Mouse (Mus musculus) regulatory T cell (primary cell): ENCODE data around the gene Gm853.

Source experiments
- in situ Hi-C: fragments of 300-600 bp; cut with MboI, MseI; formaldehyde crosslinking; loops from one replicate; pipeline ENCODE4 v1.15.1; 2025; ENCODE audit warnings: high pct_unique_total_duplicates

Gm853 gene

DNA sequence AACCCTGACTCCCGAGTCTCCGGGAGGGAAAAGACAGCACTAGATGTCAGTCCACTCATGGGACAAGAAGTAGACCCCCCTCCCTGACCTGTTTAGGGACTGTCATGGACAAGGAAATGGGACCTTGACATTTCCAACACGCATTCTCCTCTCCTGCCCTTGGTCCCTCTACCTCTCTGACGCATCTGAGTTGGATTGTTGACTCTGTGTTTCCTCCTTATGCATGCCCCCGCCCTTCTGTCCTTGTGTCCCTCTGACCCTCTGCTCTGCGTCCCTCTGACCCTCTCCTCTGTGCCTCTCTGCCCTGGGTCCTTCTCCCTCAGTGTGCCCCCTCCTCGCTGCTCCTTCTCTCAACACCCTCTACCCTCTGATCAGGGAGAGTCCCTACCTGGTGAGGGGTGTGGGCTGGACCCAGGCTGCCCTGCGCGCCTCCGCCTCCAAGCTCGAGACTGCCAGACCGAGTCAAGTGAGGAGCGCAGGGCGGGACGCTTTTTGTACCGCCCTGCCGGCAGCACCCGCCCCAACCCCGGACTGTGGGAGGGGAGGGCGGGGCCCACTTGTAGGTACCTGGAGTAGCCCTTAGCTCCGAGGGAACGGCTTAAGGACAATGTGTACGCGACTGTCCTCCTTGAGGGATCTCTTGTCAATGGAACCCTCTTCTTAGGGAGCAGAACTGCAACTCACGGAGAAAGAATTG is 47.7 kb downstream of the Gm853 start:
- in situ Hi-C loops: no loop called here

DNA sequence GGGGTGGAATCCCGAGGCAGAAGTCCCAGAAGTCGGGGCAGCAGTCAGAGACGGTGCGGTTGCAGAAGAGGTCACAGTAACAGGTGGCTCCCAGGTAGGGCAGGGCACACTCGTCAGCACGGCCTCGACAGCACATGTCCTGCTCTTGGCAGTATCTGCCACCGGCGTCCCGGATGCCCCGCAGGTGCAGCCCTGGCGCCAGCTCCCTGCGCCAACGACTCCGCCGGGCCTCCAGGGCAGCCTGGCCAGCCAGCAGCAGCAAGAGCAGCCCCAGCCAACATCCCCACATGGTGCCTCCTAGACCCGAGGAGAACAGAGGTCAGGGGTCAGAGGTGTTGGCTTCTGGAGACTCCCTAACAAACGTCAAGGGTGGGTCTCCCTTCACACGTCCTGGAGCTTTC is 48.3 kb downstream of the Gm853 start:
- in situ Hi-C loops: no loop called here

DNA sequence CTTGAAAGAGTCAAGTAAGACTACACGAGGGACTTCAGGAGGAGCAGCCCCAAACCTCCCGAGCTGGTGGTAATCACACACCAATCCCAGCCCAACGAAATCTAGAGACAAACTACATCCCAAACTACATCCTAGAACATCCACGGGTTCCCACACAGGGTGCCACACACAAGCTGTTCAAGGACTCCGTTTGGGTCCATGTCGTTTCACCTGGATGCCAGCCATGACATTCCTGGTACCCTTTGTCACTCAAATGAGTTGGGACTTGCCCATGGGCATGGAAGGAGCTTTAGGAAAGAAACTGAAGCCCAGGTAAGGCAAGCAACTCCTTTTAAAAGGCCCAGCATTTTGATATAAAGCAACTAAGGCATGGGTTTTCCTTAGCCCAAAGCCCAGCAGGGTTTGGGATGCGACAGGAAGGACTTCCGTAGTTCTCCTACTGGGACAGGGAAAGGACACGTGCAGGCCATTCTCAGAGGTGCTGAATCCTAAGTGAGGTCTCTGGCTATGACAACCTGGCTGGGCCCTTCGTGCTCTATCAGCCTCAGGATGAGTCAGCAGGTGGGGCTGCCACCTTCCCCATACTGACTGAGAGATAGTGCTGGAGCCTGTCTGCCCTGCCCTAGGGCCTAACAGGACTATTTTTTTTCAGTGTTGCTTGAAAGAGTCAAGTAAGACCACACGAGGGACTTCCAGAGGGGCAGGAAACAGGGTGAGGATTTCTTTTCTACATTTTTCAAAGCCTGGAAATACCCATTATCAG is 49.0 kb downstream of the Gm853 start:
- in situ Hi-C loops: no loop called here

DNA sequence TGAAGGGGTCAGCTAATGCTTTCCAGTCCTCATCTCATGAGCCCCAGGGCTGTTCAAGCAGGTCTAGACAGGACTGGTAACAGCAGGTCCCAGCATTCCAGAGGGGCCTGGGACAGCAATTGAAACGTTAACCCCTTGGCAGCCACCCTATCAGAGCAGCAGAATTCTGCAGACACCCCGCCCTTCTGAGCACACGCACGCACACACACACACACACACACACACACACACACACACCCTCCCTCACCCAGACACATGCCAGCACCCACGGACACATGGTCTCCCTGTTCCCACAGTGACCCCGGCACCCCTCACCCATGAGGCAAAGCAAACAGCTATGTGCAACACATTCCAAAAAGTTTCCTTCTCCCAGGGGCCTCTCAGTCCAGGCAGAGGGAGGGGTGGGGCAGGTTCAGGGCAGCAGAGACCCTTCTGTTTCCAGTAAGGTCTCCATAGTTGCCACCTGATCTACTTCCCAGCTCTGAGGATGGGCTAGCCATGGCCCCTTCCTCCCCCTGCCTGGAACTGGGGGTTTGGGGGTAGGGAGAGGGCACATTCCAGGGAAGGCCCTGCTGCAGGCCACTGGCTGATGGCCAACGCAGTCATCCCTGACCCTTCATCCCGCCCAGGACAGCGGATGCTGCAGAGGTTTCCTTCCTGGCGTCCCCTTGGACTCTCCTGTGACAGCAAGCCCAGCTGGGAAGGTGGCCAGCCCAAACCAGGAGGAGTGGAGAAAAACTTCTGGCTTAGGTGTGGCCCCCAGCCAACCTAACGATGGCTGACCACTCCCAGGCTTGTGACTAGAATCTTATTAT is 50.0 kb downstream of the Gm853 start:
- in situ Hi-C loops: no loop called here

DNA sequence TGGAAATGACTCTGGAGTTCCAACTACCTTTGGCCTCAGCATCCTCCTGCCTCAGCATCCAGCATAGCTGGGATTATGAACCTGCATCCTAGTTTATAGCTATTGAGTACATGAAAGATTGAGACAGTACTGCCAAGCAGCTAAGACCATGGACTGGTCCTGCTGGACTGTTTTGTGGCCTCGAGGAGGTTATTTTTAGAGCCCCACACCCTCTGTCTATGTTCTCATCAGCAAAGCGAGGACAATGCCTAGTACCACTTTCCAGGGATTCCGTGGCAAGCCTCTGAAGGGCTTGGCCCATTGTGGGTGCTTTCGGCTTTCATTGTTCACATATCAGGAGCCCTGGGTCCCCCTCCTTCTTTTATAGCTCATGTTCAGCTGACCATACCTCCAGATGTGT is 51.8 kb downstream of the Gm853 start:
- in situ Hi-C loops: no loop called here

DNA sequence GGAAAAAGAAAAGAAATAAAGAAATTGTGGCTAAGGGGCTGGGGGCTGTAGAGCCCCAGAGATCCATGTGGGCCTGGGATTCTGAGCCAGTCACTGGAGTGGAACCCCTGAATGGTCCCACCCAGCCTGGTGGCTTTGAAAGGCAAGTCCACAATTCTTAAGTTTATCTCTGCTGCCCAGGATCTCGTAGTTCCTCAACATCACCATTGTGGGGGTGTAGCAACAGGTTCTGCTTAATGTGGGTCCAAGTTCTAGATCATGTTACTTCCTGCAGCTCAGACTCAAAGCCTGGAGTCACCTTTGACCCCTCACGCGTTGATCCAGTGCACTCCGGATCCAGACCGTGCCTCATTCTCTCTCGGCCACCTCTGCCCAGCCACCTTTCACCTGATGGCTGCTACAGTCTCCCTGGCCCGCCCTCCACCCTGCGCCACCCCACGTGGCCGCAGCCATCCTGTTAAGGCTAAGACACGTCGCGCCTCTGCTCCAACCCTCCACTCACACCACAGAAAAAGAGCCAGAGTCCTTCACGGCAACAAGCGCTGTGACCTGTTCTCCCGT is 52.7 kb downstream of the Gm853 start:
- in situ Hi-C loops: no loop called here

DNA sequence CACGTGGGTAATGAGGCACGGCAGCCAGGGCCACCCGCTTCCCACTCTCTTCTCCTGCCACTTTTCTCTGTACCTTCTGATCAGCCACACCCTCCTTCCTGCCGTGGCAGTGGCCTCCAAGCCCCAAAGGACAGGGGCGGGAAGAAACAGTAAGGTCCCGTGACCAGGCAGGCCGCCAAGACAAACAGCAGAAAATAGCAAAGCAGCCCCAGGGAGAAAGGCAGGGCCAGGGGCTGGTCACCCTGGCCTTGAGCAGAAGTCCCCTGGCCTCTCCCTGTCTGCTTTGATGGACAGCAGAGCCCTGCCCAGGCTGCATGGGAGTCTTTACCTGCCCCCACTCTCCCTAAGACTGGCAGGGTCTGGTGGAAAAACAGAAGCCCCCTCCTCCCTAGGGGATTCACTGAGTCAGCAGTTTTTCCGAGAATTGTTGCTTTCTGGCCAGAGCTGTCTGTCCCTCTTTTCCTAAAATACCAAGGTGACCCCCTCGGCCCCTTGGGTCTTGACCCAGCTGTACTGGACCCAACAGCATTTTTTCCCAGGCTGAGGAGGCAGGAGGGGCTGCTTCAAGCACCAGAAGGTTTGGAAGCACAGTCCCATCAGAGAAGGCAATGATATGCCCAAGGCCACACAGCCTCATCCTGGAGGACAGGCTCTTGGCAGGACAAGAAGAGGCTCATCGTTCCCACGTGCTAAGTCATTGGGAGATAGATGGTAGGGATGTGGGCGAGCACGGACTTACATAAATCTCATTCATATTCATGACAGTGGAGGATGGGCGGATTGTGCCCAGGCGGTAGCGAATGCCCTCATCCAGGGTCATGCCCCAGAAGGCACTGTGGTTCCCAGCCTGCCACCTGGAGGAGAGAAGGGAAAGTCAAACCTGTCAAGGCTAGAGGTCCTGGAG is 53.7 kb downstream of the Gm853 start:
- in situ Hi-C loops: no loop called here

DNA sequence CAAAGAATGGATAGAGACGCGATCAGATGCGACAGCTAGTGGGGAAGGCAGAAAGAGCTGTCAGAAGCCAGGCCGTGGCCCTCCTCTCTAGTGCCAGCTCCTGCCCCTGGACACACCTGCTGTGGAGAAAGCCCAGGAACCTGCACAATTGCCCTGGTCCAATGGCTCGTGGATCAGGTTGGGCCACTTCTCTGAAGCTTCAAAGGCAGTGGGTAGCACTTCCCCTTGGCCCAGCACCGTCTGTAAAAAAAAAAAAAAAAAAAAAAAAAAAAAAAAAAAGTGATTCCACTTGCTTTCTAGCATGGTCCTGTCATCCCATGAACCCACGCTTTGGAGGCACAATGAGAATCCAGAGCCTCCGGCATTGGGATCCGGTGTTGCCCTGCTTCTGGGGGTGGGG is 54.4 kb downstream of the Gm853 start:
- in situ Hi-C loops: no loop called here

DNA sequence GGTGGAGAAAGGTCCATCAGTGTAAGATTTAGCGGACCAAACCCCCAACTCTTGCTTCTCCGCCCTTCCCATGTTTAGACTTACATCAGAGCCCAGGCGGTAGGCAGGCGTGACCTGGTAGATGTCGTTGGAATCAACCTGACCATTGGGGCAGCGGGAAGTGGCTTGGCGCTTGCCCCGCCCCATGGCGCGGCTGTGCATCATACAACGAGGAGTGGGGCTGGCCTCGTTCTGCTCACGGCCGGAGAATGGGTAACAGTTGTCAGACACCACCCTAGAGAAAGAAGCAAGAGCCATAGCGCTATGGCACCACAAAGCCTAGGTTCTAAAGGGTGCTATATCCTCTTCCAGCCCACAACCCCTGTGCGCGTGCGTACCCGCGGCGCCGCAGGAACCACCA is 54.9 kb downstream of the Gm853 start:
- in situ Hi-C loops: no loop called here

DNA sequence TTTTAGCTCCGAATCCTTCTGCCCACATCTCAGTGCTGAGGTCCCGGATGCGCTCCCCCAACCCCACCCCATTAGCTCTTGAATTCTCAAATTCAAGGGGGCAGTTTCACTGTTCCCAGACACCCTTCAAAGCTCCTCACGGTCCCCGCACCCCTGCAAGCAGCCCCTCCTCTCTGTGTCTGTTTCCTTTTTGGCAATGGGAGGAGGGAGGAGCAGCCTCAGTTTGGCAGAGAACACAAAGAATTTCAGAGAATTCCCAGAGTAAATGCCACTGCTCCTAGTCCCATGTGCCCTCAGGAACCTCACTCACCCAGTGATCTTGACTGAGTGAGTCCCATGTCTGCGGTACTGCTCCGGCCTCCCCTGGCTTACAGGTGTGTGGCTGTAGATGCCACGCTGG is 55.6 kb downstream of the Gm853 start:
- in situ Hi-C loops: no loop called here

DNA sequence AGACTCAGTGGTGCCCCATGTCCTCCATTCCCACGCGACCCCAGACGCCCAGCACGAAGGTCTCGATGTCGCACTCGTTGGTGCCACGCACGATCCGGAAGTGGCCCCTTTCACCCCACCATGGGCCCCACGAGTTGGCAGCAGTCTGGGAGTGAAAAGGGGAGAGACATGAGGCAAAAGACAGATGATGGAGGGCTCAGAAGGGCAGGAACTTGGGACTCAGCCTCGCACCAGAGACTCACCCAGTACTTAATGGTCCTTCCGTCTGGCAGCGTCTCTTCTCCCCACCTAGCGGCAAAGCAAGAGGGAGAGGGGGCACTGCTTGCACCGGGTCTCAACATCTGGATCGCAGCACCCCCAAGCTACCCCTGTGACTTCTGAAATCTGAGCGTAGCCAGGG is 56.1 kb downstream of the Gm853 start:
- in situ Hi-C loops: no loop called here

DNA sequence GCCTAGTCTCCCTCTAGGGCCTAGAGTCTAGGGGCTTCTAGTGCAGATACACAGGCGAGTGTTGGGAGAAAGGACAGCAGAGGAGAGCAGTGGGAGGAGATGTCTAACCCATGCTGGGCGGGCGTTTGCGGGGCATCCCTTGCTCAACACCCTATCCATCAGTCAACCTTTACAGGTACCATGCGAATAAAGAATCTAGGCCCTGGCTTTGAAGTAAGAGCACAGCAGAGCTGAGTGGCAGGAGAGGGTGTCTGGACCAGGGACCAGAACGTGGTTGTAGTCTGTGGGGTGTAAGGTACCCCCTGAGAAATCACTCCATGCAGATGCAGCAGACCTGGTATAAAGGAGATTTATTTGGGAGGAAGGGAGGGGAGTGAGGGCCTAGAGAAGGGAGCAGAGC is 58.1 kb downstream of the Gm853 start:
- in situ Hi-C loops: no loop called here

DNA sequence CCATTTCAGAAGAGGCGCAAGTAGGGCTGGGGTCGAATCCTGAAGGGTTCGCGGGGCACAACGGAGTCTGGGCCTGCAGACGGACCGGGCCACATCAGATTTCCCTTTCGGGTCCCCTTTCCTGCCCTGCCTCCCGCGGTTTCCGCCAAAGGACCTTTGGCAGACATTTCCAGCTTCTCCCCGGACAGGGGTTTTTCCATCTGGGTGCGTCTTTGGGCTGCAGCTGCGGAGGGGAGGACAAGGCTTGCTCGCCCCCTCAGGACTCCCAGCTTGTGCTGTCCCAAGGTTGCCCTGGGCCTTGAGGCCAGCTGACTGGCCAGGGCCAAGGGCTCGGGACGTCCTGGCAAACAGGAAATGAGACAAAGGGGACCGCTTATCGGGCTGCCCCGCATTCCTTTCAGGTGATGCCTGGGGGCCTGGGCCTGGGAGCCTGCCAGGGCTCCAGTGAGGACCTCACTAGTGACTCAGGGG is 58.8 kb downstream of the Gm853 start:
- in situ Hi-C loops: no loop called here

DNA sequence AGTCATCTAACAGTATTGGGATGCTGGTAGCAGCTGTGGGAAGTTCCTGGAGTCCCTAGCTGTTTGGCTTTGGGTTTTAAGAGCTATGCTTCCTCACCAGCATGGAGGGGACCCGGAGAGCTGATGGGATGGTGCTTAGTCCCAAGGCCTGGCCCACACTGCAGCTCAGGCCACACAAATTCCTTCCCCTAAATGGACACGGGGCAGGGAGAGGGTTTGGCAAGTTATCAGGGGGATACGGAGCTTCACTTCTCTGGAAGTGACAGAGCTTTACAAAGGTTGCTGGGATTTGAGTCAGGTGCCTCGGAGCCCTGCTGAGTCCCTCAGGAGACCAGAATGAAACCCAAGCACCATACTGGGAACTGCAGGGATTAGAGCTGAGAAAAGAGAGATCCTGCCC is 60.9 kb downstream of the Gm853 start:
- in situ Hi-C loops: no loop called here
